Mouse (Mus musculus) retina, postnatal 1 day (tissue): ENCODE results near the gene Dnah14.

Experiments used
- DNase-seq: peaks from one replicate; pipeline ENCODE4 v3.0.0-alpha.2; 2012

Dnah14 gene

DNA sequence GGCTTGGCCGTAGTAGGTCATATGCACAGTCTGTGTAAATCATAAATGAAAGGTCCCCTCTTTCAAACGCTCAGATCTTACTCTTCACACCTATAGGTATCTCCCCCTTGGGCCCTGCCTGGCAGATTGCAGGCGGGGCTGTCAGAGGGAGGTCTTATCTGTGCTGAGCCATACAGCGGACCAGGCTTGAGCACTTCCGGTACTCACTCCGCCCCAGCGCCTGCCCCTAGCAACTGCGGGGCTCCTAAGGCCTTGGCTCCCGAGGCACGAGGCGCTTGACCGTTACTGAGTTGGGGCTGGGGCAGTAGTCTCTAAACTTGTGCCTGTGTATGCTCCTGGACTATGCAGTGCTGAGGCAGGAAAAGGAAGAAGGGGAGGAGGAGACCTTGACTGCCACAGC, at the start of gene Dnah14:
Gene Dnah14, plus strand, starts transcription at position 238 of the 400 bp plus-strand sequence.
- no peak for DNase-seq

DNA sequence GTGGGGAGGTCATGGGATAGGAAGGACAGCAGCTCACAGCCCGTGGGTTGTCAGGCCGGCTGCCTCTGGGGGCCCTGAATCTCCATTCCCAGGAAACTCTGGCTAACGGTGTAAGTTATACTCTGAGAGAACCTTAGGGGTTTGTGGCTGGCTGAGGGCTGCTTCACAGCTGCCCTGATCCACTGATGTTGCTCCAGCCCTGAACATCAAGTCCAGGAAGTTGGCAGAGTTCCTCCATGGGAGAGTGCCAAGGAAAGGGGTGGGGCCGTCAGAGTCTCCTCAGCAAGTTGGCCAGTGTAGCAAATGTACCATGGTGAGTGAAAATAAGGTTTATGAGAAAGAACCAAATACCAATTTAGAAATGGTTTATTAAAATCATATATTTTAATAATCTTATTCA, 47.0 kb upstream of the Dnah14 start:
- DNase-seq, result no peak

DNA sequence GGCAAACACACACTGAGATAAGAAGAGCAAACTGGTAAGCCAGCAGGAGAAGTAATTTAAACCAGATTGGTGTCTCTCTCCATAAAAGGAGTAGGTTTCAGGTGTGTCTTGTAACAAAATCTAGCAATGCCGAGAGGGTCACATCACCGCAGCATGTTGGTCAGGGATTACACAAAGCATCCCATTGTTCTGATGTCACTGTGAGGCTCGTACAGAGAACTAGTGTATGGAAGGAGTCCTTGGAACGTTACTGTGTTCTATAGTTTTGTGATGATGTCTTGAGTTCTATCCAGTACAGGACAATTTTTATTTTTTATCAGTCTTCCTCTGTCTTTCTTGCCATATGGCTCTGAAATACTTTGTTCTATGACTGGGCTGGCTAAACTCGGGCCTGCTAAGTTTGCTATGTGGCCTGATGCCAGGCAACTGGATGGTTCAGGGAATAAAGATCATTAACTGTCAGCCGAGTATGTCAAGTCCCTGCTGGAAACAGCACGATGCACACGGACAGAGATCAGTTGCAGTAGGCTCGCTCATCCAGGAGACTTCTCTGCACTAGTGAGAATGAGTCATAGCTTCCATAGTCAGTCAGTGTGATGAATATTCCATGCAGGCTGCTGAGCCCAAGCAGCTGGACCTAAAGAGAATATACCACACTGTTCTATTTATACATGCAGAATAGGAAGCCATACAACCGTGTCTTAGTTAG, 41.0 kb upstream of the Dnah14 start:
- peak; percentile 58 for DNase-seq

DNA sequence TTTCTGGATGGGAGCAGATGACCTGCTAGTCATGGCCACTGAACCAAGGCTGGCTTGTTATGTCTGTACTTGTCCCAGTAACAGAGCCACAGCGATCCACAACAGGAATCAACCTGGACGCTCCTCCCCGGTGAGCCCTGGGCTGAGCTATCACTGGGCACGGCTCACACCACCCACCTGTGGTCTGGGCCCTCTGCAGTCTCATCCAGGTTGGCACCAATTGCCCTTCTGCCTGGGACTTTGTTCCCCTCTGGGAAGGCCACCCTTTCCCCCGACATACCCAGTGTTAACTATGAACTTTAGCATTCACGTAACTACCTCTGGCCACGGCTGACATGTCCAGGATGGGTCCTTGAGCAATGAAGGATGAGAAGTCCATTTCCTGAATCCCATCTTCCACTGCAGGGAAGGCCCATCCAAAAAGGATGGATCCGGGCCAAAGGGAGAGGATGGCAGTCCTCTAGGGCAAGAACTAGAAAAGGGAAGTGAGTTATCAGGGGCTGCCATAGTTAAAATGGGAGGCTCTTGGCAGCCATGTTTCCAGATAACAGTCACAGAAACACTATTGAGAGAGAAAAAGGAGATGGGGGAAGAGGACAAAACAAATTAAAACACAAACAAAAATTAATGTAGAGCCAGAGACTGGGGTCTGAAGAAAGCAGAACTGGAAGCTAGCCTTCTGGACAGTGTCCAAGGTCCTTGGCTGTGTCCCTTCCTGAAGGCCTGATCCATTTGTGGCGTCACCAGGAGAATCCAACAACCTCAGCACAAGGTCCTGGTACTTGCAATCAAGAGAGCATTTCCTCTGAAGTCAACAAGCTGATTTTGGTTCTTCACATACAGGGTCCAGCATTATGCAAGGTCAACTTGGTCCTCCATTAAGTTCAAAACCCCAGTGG, 38.5 kb upstream of the Dnah14 start:
- DNase-seq, result no peak

DNA sequence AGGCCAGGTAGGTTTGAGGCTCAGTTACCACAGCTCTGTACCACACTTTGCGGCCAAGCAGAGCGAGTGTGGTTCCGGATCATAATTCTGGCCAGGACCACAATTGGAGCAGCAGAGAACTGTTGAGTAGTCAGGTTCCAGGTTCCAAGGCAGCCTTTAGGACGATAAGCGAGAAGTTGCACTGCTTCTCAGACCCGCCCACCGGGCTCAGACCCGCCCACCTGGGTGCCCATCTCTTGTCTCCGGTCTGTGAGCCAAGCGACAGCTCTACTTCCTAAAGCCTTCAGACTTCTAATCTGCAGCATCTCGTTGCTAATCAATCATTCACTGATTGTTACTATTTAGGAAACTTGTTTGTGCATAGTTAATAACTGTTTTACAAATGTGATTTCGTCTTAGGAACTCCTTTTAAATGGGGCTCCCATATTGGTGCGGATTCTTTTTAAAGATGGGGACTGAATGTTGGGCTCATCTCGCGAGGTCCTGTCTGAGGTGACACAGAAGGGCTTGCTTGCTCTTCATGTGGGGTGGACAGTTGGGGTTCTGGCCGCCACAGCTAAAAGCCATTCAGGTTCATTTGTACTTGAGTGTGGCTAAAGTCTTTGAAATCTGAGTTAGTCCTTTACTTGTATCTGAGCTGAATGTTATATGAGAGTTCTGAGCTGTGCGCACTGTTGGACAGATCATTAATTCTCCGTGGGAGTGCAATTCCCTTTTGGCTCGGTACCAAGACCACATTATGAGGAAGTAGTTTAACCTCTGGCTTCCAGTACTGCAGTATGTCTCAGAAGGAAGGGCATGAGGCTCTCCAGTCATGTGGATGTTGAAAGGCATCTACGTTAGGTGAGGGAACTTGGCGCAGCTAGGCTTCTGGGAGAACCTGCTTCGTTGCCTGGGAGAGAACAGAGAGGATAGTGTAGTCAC, 36.3 kb upstream of the Dnah14 start:
- DNase-seq, result no peak

DNA sequence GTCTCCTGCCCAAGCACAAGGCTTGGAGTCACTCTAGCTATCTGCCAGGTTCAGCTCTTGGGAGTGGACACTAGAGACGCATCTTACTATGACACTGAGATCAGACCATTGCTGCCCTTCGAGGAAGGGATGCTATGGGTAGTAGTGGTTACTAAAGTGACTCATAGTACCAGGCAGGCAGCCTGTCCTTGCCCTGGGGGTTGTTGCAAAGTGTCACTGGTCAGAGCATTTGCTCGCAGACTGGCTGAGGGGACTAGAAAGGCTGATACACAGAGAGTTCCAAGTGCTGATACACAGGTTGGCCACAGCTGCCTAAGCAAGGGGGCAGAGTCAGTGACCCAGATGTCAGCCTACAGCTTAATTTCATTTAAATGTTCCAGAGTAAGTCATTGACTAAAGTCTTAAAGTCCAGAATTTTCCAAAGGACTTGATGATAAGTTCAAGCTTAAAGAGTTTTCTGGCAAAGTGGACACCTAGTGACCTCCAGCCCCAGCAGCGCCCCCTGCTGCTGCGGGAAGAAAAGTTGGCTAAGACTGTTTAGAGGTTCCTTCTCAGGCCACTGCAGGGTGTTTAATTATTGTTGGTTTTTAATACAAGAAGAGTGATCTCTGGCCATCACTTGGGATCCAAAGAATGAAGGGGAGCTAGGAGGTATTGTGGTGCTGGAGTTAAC, 32.5 kb upstream of the Dnah14 start:
- DNase-seq, result peak; percentile 40

DNA sequence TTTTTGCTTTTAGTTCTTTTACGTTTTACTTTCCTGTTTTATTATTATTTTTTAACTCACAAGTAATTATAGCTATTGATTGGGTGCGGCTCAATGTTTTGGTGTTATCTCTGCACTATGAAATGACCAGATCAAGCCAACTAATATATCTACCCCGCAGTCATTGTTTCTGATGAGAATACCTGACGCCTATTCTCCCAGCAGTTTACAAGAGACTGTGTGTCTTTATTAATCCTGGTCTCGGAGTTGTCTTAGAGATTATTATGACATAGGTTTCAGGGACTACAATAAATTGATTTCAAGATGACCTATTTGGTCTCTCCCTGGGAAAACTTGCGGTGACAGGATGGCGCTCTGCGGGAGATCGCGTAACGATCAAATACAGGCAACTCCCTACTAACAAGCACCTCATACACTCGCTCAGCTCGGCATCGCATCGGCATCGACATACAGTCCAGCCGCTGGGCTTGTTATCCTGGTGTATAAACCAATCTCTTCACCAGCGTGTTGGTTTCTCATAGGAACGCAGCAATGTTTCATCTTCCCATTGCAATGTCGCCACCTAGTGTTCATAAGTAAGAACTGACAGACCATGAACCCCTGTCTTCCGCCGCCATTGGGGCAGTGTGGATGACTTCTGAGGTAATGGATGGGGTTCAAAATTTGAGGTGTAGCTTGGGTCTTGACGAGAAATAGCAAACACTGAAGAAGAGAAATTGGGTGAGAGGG, 31.2 kb upstream of the Dnah14 start:
- DNase-seq, result peak; percentile 87

DNA sequence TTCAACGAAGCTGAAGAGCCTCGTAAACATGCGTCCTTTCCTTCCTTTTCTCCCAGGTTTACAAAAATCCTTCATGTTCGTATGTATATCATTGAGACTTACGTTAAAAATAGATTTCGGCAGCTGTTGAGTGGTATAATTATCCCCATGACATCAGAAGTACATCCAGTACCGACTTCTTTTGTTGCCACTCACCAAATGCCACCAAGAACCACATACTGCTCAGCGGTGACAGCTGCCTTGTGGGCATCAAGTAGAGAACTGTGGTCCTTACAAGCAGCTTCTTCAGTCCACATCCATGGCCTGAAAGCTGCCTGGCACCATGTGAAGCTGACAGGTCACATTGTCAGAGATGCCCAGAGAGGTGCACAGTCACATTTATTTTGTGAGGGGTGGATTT, 26.4 kb upstream of the Dnah14 start:
- DNase-seq, result no peak

DNA sequence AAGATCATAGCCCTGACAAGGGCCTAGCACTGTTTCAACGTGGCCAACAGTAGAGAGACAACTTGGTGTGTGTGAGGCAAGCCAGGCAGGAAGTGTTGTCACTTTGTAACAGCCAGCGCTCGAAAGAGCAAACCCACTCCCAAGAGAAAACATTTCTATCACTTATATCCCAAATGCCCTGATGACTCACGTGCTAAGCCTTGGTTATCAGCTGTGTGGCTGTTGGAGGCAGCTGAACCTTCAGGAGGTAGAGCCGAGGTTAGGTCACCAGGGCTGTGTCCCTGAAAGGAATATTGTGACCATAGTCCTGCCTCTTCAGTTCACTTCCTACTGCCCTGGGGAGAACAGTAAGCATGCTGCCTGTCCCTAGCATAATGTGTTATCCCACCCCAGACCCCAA, 25.5 kb upstream of the Dnah14 start:
- no peak for DNase-seq

DNA sequence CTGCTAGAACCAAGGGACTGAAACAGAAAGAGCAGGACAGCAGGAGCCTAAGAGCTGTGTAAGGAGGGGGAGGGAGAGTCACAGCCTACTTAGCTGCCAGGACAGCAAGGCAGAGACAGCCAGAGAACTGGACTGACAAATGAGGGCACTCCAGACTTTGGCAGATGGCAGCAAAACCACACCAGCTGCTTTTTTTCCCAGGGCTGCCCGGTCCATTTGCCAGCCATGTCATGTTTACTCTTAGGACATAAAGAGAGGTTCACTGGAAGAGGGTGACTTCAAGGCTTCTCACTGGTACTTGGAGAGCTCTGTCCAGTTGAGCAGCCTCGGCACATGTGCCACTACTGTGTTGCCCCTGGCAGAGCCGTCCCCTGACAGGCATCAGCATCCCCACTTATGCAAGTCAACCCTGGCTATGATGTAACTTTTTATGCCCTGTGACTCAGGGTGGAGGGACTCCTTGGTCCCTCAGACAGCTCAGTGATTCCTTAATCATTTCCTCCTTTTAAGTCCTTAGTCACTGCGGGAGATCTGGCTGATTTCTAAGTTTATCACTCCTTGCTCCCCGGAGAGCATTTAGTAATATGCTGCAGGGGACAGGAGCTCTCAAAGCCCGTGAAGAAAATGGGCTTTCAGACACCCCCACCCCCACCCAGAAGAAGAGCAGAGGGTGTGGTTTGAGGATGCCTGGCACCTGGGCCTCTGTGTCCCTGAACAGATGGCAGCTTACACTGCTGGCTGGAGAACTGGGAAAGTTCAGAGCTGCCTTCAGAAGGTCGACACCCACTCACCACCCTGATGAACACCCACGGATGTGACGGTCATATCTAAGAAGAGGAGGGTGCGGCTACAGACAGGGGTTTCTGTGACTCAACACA, 23.6 kb upstream of the Dnah14 start:
- peak; percentile 86 for DNase-seq

DNA sequence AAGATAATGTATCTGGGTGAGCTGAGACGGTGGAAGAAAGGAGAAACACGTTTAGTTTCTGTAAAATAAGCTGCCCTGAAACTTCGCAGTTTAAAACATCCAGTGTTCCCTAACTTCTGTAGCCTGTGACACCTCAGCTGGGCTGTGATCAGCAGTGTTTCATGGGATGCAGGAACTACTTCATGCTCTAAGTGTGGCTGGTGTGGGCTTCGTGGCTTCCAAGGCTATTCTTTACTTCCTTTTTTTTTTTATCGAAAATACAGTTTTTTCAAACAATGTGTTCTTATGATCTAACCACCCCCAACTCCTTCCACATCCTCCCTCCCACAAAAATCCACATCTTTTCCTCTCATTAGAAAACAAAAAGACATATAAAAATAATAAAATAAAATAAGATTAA, 20.9 kb upstream of the Dnah14 start:
- DNase-seq, result no peak

DNA sequence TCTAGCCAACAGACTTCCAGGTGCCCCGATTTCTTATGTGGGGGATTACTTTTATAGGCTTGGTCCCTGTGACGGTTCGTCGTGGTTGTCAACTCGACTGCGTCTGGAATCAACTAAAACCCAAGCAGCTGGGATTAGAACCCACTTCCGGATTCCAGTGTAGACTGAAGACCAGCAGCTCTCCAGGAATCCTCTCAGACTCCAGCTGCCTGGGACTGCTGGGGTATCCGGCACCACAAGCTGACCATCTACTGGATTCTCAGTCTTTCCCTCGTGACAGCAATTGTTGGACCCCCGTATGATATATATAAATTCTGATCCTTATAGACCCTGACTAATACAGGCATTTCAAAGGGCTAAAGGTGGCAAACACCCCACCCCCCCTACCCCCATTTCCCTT, 16.7 kb upstream of the Dnah14 start:
- no peak for DNase-seq

DNA sequence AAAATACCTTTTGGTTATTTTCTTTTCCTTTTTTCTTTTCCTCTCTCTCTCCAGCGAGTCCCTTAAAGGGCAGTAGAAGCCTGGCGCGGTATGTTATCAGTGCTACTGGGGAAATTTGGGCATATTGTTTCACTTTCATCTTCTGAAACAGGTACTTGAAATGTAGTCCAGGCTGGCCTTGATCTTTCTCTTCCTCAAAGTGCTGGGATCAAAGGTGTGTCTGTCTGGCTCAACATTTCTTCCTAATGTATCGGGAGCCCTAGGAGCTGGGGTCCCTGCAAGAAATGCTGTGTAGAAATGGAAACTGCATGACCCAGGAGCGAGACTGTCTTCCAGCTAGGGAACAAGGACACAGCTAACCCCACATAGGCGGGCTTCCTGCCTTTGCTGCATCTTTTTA, 16.0 kb upstream of the Dnah14 start:
- DNase-seq, result no peak

DNA sequence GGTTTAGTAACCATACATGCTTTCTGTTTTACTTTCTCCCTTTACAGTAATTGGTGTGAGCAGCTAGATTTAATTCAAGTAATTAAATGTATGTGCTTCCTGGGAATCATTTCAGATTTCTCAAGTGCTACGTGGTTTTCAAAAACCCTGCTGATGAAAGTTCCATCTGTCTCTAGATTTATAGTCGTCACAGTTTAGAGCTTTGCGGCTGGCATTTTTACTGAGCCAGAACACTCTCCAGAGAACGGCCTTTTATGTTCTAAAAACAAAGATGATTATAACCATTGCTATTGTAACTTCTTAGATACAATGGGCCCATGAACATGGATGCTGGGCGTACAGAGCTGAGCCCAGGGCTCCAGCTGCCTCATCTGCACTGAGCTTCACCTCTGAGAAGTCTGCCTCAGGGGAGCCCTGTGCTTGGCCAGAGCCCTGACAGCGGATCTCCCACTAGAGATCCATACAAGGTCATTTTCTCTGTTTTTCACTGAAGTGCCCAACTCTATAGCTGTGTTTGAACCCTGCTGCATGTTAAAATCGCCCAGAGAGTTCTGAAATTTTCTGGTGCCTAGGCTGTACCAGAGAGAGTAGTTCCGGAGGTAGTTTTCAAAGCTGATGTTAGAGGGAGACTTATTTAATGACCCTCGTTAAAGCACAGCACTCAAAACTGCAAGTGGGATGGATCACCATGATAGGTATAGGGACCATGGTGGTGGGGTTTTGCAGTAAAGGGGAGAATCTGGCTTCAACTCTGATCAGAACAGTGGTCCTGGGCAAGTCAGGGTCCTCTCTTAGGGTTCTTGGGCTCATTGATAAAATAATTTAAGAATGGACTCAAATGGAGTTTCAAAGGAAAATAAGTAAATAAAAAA, 15.2 kb upstream of the Dnah14 start:
- peak; percentile 21 for DNase-seq

DNA sequence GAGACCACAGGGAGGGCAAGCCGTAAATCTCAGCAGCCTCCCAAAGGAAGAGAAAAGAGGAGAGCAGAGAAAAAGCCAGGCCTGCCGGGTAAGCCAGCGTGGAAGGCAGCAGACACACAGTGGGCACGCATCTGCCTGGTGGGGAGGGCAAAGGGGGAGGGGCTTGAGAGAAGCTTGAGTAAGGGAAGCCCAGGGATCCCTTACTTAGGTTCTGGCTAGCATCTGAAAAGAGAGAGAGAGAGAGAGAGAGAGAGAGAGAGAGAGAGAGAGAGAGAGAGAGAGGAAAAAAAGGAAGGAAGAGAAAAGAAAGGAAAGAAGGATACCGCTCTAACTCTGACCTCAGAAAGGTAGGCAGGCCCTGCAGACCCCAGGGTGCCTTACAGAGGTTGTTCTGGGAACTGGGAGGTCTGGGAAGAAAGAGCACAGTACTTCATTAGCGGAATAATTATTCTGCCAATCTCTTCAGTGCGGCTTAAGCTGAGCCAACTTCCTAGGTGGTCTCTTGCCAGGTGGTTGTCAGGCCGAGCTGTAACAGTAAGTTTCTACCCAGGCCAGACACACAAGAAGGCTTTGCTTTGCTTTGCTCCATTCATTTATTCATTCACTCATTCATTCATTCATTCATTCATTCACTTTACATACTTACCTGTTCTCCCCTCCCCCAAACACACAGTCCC, 14.5 kb upstream of the Dnah14 start:
- DNase-seq, result peak; percentile 79

DNA sequence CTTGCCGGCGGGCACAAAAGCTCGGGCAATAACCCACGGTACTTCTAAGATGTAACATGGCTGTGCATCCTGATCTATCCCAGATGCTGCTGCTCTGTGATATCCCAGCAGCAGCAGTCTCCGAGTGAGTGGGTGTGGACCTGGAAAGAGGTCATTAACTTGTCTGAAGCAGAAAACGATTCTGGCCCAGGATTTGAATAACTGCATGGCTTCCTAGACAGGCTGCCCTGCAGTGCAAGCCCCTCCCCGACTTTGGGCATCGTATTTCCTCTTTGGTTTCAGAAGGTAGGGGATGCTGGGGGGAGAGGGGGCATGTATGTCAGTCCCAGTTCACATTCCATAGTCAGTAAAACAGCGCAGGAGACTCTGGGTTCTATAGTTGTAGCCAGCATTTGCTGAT, 6.9 kb upstream of the Dnah14 start:
- no peak for DNase-seq

DNA sequence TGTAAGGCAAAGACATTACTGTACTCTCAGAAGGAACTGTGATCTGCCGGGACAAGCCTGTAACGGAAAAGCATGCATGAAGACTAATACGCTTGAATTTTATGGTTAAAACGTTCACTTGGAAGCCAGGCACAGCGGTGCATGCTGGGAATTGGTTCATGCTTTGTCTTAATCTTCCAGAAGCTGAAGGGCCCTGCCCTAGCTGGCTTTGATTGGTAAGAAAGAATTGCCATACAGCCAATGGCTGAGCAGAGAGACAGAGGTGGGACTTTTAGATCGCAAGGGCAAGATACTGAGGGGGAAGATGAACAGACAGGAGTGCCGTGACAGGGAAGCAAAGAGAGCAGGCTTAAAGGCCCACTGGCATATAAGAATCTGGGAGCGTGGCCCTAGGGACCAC, 6.8 kb downstream of the Dnah14 start:
- peak; percentile 49 for DNase-seq

DNA sequence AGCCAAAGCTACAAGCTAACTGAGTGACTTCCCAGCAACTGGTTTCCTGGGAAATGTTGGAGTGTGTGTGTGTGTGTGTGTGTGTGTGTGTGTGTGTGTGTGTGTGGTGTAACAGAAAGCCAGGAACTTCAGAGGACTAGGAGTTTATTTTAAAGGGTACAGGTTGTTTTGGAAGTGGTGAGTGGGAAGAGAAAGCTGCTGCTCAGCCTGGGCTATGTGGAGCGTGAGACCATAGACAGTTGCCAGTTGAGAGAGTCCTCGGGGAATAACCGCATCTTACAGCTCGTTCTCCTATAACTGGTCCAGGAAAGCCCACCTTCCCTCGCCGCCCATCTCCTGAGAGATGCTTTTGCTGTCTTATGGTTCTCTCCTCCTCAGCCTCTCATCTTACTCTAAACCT, 12.8 kb downstream of the Dnah14 start:
- no peak for DNase-seq

DNA sequence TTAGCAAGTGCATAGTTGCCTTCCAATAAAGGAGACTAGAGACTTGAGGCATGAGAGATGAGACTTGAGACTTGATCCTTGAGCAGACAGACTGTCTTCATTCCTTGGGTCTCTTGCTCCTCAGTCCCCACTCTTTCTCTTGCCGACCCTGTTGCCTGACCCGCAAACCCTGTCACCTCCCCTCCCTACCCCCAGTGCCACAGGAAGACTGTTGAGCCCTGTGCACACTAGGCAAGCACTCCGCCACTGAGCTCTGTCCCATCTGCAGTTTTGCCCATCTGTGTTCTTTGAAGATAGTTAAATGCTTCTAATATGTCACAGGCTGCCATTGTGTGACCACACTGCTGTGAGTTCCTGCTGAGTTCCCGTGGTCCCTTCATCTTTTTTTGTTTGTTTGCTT, 23.0 kb downstream of the Dnah14 start:
- no peak for DNase-seq
